Mouse (Mus musculus): ENCODE measurements around the gene Ywhae. TPM values are rescaled to one million over a fixed set of nuclear protein-coding genes. Genes with fewer than 3 reads are reported as not detected.

Ywhae gene
- polyA plus RNA-seq (2012; rRNA removed; ENCODE audit: low replicate concordance), result 83.1 and 178 TPM in 2 replicates

DNA sequence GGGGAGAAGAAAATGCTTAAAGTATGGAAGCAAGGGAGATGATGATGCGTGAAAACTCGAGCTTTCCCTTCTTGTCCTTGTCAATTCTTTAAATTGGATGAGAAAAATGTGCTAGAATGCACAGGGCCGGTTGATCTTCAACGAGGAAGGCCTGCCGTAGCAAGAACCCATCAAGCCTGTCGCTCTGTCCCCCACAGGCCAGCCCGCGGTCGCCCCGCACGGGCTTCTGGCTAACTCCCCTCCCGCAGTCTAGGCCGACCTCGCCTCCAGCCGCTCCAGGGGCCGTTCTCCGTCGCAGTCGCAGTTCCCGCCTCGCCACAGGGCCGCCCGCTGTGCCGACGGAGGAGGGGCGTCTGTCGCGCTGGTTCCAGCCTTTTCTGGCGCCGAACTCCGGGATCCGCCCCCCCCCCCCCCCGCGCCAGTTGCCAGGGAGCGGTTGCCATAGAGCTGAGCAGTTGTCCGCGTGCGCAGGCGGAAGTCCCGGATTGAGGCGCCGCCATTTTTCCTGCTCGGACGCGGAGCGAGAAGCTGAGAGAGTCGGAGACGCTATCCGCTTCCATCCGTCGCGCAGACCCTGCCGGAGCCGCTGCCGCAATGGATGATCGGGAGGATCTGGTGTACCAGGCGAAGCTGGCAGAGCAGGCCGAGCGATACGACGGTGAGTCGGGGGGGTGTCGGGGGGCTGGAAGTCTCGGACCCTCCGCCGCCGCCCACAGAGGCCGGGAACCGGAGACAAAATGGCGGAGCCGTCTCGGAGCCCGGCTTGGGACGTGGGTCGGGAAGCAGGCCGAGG is at the start of gene Ywhae:
Gene Ywhae, plus strand, starts transcription at position 436 of the 793 bp plus-strand sequence.

DNA sequence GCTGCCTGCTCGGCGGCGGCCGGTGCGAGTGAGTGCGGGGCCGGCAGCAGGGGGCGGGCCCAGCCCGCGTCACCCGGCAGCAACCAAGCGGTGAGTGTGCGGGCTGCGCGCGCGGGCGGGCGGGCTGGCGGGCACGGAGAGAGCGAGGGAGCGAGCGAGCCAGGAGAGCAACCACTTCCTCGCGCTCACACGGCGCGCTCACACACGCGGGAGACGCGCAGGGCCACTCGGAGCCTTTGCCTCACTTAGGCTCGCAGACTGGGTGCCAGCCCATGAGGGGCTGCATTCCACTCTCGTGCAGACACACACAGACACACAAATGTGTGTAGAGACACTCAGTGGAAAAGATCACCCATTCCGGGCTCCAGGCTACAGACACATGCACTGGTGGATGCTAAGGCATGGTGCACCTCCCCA is 63.4 kb downstream of the Ywhae start, which contains the start of gene Doc2b:
Gene Doc2b, minus strand, starts transcription at position 21 of the 417 bp plus-strand sequence.

Other genes with a start within 250 kb of the Ywhae start
- gene Prpf8, start 246.1 kb upstream of the Ywhae start, polyA plus RNA-seq (2012; rRNA removed; ENCODE audit: low replicate concordance), result 68.6 and 111 TPM in 2 replicates
- gene Rilp, start 222.8 kb upstream of the Ywhae start, polyA plus RNA-seq (2012; rRNA removed; ENCODE audit: low replicate concordance), result 11.6 and 19.6 TPM in 2 replicates
- gene Scarf1, start 219.3 kb upstream of the Ywhae start, polyA plus RNA-seq (2012; rRNA removed; ENCODE audit: low replicate concordance), result 23.6 and 35.5 TPM in 2 replicates
- gene Slc43a2, start 201.2 kb upstream of the Ywhae start, polyA plus RNA-seq (2012; rRNA removed; ENCODE audit: low replicate concordance), result 47.2 and 65.6 TPM in 2 replicates
- 52.6 and 82.6 TPM in 2 replicates for gene Pitpna, start 144.8 kb upstream of the Ywhae start, polyA plus RNA-seq (2012; rRNA removed; ENCODE audit: low replicate concordance)
- 53.0 and 107 TPM in 2 replicates for gene Inpp5k, start 101.9 kb upstream of the Ywhae start, polyA plus RNA-seq (2012; rRNA removed; ENCODE audit: low replicate concordance)
- gene Myo1c, start 82.4 kb upstream of the Ywhae start, polyA plus RNA-seq (2012; rRNA removed; ENCODE audit: low replicate concordance), result 134 and 141 TPM in 2 replicates
- 37.2 and 132 TPM in 2 replicates for gene Crk, start 53.6 kb upstream of the Ywhae start, polyA plus RNA-seq (2012; rRNA removed; ENCODE audit: low replicate concordance)
- 1.1 and 1.7 TPM in 2 replicates for gene Doc2b, start 63.2 kb downstream of the Ywhae start, polyA plus RNA-seq (2012; rRNA removed; ENCODE audit: low replicate concordance)
- 3.5 and 4.9 TPM in 2 replicates for gene Rph3al, start 205.6 kb downstream of the Ywhae start, polyA plus RNA-seq (2012; rRNA removed; ENCODE audit: low replicate concordance)

All from mammary gland, adult 2 months (tissue).